Mouse (Mus musculus) thymus, postnatal 14 days (tissue): ENCODE measurements around the gene Mpdu1.

Experiments
- DNase-seq: peaks from one replicate; pipeline ENCODE4 v3.0.0; 2021

The Mpdu1 gene

GRCm38 (mm10) chr11:69689891-69690290 is 27.4 kb upstream of the Mpdu1 start:
- DNase-seq, result no peak

GRCm38 (mm10) chr11:69687061-69687460 is 24.6 kb upstream of the Mpdu1 start:
- no peak for DNase-seq

- DNase-seq, result no peak
Observed at GRCm38 (mm10) chr11:69686377-69686776, 23.9 kb upstream of the Mpdu1 start.

GRCm38 (mm10) chr11:69685526-69686148 is 23.2 kb upstream of the Mpdu1 start, which contains the start of gene Tnfsf13:
Gene Tnfsf13, minus strand, starts transcription at chr11:69685784.
- DNase-seq, result no peak

- DNase-seq, result no peak
Observed at GRCm38 (mm10) chr11:69684936-69685335, 22.5 kb upstream of the Mpdu1 start.

GRCm38 (mm10) chr11:69684128-69684745 is 21.8 kb upstream of the Mpdu1 start:
- DNase-seq, result no peak

GRCm38 (mm10) chr11:69683576-69683975 is 21.1 kb upstream of the Mpdu1 start:
- DNase-seq, result no peak

GRCm38 (mm10) chr11:69682840-69683533 is 20.5 kb upstream of the Mpdu1 start:
- peak; percentile 88 for DNase-seq

- no peak for DNase-seq
Observed at GRCm38 (mm10) chr11:69682209-69682839, 19.9 kb upstream of the Mpdu1 start.

GRCm38 (mm10) chr11:69681314-69682208 is 19.1 kb upstream of the Mpdu1 start, which contains the start of gene Senp3:
Gene Senp3, minus strand, starts transcription at chr11:69682084.
- peak; percentile 98 for DNase-seq

GRCm38 (mm10) chr11:69680136-69680855 is 17.9 kb upstream of the Mpdu1 start:
- peak; percentile 15 for DNase-seq

GRCm38 (mm10) chr11:69679144-69679543 is 16.7 kb upstream of the Mpdu1 start:
- no peak for DNase-seq

- DNase-seq, result peak; percentile 99
Observed at GRCm38 (mm10) chr11:69672211-69672706, 9.8 kb upstream of the Mpdu1 start, which contains the start of gene Eif4a1. Gene Eif4a1, minus strand, starts transcription at chr11:69672423.

- no peak for DNase-seq
Observed at GRCm38 (mm10) chr11:69671726-69672124, 9.3 kb upstream of the Mpdu1 start.

GRCm38 (mm10) chr11:69670786-69671725 is 8.6 kb upstream of the Mpdu1 start:
- DNase-seq, result peak; percentile 98

- no peak for DNase-seq
Observed at GRCm38 (mm10) chr11:69666665-69667005, 4.2 kb upstream of the Mpdu1 start.

- peak; percentile 40 for DNase-seq
Observed at GRCm38 (mm10) chr11:69665961-69666664, 3.7 kb upstream of the Mpdu1 start, which contains the start of gene Cd68. Gene Cd68, minus strand, starts transcription at chr11:69666153.

GRCm38 (mm10) chr11:69665457-69665960 is 3.1 kb upstream of the Mpdu1 start:
- DNase-seq, result no peak

GRCm38 (mm10) chr11:69664841-69665240 is 2.4 kb upstream of the Mpdu1 start:
- DNase-seq, result no peak
